Mouse (Mus musculus) limb, embryonic 15.5 days (tissue): ENCODE measurements around the gene Rabl6. TPM values are rescaled to one million over a fixed set of nuclear protein-coding genes. Genes with fewer than 3 reads are reported as not detected.

Source experiments
- ATAC-seq: fragments of 200-750 bp; cut with Nextera tagmentation; 2 replicates; pipeline ENCODE4 v1.8.0; 2017; ENCODE audit warnings: low read depth, moderate TSS enrichment; ENCODE audit not compliant: insufficient number of reproducible peaks, low FRiP score, low TSS enrichment
- H3K27ac ChIP-seq: fragments of 300-500 bp; sonication (generic); 2 replicates; pipeline ENCODE4 v1.5.1; 2015; ENCODE audit warnings: moderate library complexity, mild to moderate bottlenecking, inconsistent platforms
- H3K27me3 ChIP-seq: fragments of 300-500 bp; sonication (generic); 2 replicates; pipeline ENCODE4 v1.6.1; 2015; ENCODE audit warnings: inconsistent platforms
- H3K36me3 ChIP-seq: fragments of 300-500 bp; sonication (generic); 2 replicates; pipeline ENCODE4 v1.6.1; 2015; ENCODE audit warnings: inconsistent platforms
- H3K4me1 ChIP-seq: fragments of 300-500 bp; sonication (generic); 2 replicates; pipeline ENCODE4 v1.6.1; 2015; ENCODE audit warnings: inconsistent platforms
- H3K4me2 ChIP-seq: fragments of 300-500 bp; sonication (generic); 2 replicates; pipeline ENCODE4 v1.6.1; 2015; ENCODE audit warnings: mild to moderate bottlenecking, inconsistent platforms
- H3K4me3 ChIP-seq: fragments of 300-500 bp; sonication (generic); 2 replicates; pipeline ENCODE4 v1.5.1; 2015; ENCODE audit warnings: mild to moderate bottlenecking, inconsistent platforms
- H3K9ac ChIP-seq: fragments of 300-500 bp; sonication (generic); 2 replicates; pipeline ENCODE4 v1.6.1; 2015; ENCODE audit warnings: inconsistent platforms
- H3K9me3 ChIP-seq: fragments of 300-500 bp; sonication (generic); 2 replicates; pipeline ENCODE4 v1.6.1; 2016; ENCODE audit warnings: inconsistent platforms
- WGBS: fragments of 180-500 bp; shearing (Covaris S2); methylation state at CpG from one replicate; pipeline ENCODE4 v1.1.7; 2015; 5-methylcytosine and 5-hydroxymethylcytosine counted together
- polyA plus RNA-seq: library from polyadenylated mRNA; unstranded; fragments of >200 nt; fragmentation: Nextera tagmentation; extraction: Ambion mirVana; gene quantifications from 2 replicates; pipeline ENCODE4 v1.2.1, GENCODE M21; 2015

Rabl6 gene
- polyA plus RNA-seq, 1 experiment from 2014 or later = 73.6 TPM

GRCm38 (mm10) chr2:25579737-25580460, 28.4 kb downstream of the Rabl6 start:
- H3K27me3 ChIP-seq = peaks cover 52% of the 10 kb centered on the region
- peaks cover 81% of the 10 kb centered on the region for H3K4me1 ChIP-seq
- WGBS = 7% methylated on average over 27 of the region's 27 CpGs
- H3K27ac ChIP-seq = no peak overlapping the region
- peaks cover 21% of the 10 kb centered on the region for H3K36me3 ChIP-seq
- H3K4me3 ChIP-seq = peak overlapping the region; percentile 28
- H3K9me3 ChIP-seq = no peaks in the 10 kb centered on the region
- no peak overlapping the region for H3K9ac ChIP-seq
- peak overlapping the region; percentile 48 for H3K4me2 ChIP-seq
- no peak for ATAC-seq

GRCm38 (mm10) chr2:25578796-25579736, 29.3 kb downstream of the Rabl6 start:
- H3K4me3 ChIP-seq = peak overlapping the region; percentile 28
- H3K9me3 ChIP-seq = no peaks in the 10 kb centered on the region
- peaks cover 13% of the 10 kb centered on the region for H3K36me3 ChIP-seq
- peaks cover 83% of the 10 kb centered on the region for H3K4me1 ChIP-seq
- 5% methylated on average over 77 of the region's 77 CpGs for WGBS
- no peak for ATAC-seq
- H3K27me3 ChIP-seq = peaks cover 52% of the 10 kb centered on the region
- H3K4me2 ChIP-seq = peak overlapping the region; percentile 48
- H3K9ac ChIP-seq = no peak overlapping the region
- no peak overlapping the region for H3K27ac ChIP-seq

DNA sequence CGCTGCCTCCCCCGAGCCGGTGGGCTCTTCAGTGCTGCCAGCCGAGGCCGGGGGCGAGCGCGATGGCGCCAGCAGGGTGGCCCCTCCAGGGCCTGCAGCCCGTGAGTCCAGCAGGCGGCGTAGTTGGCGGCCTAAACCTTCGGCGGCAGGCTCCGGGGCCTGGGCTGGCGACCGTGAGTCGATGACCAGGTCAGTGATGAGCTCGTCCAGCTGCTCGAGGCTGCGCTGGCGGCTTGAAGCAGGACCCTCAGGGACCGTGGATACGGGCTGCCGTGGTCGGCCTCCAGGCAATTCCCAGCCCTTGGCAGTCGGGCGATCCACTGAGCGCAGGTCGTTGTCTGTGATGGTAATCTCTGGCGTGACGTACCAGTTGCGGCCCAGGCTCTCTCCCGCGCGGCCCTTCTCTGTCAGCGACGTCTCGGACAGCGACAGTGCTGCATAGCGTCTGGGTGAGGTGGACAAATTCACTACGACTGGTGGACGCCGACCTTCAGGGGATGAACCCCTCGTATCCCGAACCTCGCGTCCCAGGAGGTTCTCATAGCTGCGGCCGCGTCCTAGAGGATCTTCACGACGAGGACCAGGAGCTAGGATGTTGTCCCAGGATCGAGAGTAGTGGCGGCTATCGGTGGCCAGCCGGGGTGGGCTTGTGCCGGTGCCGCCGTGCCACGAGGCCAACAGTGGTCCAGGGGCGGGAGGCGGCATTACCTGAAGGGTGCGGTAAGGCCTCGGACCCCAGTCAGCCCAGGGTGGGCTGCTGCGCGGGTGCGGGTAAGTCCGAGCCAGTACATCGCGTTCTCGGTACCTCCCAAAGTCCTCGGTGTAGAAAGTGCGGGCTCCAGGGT, 30.1 kb downstream of the Rabl6 start:
- Histone ChIP-seq H3K36me3 (peaks cover 5% of the 10 kb centered on the region), H3K9ac (no peak overlapping the region), H3K27me3 (peaks cover 52% of the 10 kb centered on the region), H3K27ac (no peak overlapping the region), H3K4me1 (peaks cover 87% of the 10 kb centered on the region), H3K9me3 (no peaks in the 10 kb centered on the region), H3K4me3 (peak overlapping the region; percentile 28), H3K4me2 (peak overlapping the region; percentile 48)
- 6% methylated on average over 75 of the region's 75 CpGs for whole genome bisulfite sequencing
- ATAC-seq = no peak

- 15% methylated on average over 92 of the region's 92 CpGs for WGBS
- ATAC-seq = no peak
- H3K9ac ChIP-seq = no peak overlapping the region
- H3K27ac ChIP-seq = no peak overlapping the region
- H3K36me3 ChIP-seq = 0 out of 2 replicates have a peak, but pooled peaks cover 5% of the 10 kb centered on the region
- H3K4me1 ChIP-seq = peaks cover 82% of the 10 kb centered on the region
- H3K4me2 ChIP-seq = peak overlapping the region; percentile 48
- peaks cover 52% of the 10 kb centered on the region for H3K27me3 ChIP-seq
- H3K4me3 ChIP-seq = peak overlapping the region; percentile 28
- no peaks in the 10 kb centered on the region for H3K9me3 ChIP-seq
These were observed 31.1 kb downstream of the Rabl6 start for GRCm38 (mm10) chr2:25576965-25577891.

DNA sequence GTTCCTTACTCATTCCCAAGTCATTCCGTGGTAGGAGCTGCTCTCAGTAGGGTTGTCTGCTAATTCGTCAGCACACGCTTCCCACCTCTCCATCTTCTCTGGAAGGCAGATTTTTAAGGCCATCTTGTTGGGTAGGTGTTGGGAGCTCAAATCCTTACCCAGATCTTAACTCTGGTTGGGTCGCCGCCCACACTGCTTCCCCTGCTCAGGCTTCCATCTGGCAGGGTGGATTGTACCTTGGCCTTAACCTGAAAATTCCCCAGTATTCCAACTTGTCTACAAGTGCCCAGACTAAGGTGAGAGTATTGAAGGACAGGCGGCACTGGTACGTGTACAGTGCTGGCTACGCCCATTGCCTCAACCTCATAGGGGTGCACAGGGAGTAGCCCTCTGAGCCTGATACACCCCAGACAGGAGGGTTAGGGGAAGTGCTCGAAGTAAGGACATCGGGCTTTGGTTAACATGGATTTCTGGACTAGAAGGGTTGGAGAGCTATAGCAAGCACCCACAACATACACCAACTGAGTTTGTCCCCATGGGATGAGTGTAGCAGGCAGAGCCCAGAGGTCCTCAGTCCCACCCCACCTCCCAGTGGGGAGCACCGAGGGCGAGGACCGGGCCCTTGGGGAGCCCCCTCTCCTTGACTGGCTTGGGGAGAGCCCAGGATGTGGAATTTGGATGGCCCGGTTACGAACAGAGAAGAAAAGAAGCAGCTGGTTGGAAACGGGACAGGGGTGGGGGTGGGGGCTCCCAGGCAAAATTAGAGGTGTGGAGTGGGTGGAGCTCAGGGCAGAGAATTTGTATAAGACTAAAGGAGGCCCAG, 32.1 kb downstream of the Rabl6 start:
- Histone ChIP-seq H3K27ac (no peak overlapping the region), H3K4me2 (peak overlapping the region; percentile 91; the same call in 1 of the 2 replicates), H3K27me3 (peaks cover 52% of the 10 kb centered on the region), H3K9ac (no peak overlapping the region), H3K4me1 (peaks cover 73% of the 10 kb centered on the region), H3K9me3 (no peaks in the 10 kb centered on the region), H3K36me3 (peaks cover 12% of the 10 kb centered on the region), H3K4me3 (peak overlapping the region; percentile 60)
- ATAC-seq = no peak
- WGBS = 72% methylated on average over 16 of the region's 16 CpGs

DNA sequence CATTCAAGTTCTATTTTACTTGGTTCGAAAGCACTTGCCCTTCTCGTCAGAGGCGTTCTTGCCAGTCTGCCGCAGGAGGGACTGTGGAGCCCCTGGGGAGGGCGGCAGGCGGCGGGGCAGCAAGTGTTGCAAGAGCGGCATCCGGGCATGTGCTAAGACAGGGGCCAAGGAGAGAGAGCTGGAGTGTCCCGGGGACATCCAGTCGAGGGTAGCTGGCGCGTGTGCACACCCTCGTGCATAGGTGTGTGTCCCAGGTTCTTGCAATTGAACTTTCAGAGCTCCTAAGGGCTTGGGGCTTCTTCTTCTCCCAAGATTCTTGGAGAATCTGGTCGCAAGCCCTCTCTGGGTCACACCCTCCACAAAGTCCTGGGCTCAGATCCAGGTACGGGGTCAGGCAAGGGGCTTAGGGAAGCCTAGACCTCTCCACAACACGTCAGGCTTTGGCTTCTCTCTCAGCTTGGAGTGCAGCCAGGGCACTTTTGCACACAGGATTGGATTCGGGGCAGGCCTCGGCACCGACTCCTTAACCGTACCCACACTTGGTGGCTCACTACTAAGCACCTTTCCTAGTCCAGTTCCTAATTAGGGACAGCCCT, 32.8 kb downstream of the Rabl6 start:
- Histone ChIP-seq H3K9ac (peak overlapping the region; percentile 51), H3K9me3 (no peaks in the 10 kb centered on the region), H3K27ac (peak overlapping the region; percentile 95), H3K4me3 (peak overlapping the region; percentile 60), H3K4me2 (peak overlapping the region; percentile 91), H3K36me3 (peaks cover 17% of the 10 kb centered on the region), H3K4me1 (peaks cover 66% of the 10 kb centered on the region), H3K27me3 (peaks cover 45% of the 10 kb centered on the region)
- ATAC-seq = no peak
- 11% methylated on average over 21 of the region's 21 CpGs for WGBS

- Histone ChIP-seq H3K27ac (peak within 1 kb of the TSS; percentile 95), H3K4me1 (peaks cover 59% of the 10 kb centered on the region), H3K9ac (peak within 1 kb of the TSS; percentile 51), H3K27me3 (peaks cover 38% of the 10 kb centered on the region), H3K4me2 (peak within 1 kb of the TSS; percentile 91), H3K36me3 (peaks cover 20% of the 10 kb centered on the region), H3K9me3 (no peaks in the 10 kb centered on the region), H3K4me3 (peak within 1 kb of the TSS; percentile 60)
- under 1% methylated on average over 41 of the region's 45 CpGs for WGBS
- ATAC-seq = peak; percentile 97
These were observed 33.5 kb downstream of the Rabl6 start, which contains the start of the genes Mamdc4 and Phpt1 for GRCm38 (mm10) chr2:25574579-25575431. Gene Mamdc4 (minus strand): TSS chr2:25574845. Gene Phpt1 (minus strand): TSS chr2:25575224.

DNA sequence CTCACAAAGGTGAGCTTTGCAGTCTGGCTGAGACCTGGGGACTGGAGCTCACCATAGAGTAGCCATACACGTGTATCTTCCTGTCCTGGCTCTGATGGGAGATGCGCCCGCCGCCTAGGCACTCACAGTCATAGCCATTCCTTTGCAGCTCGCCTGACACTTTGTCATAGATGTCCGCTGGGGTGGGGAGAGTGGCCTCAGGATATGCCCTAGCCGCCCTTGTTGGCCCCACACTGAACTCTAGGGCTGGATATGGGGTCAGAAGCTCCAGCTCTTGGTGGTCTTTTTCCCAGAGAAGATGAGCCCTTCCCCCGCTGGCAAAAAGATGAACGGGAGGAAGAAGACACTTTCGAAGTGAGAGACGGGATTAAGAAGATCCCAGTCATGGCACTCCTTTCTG, 34.2 kb downstream of the Rabl6 start:
- H3K4me2 ChIP-seq = peak overlapping the region; percentile 91
- peak overlapping the region; percentile 95 for H3K27ac ChIP-seq
- WGBS = 15% methylated on average over 11 of the region's 11 CpGs
- H3K4me1 ChIP-seq = peaks cover 52% of the 10 kb centered on the region
- H3K9me3 ChIP-seq = no peaks in the 10 kb centered on the region
- H3K9ac ChIP-seq = peak overlapping the region; percentile 51
- peaks cover 27% of the 10 kb centered on the region for H3K36me3 ChIP-seq
- H3K4me3 ChIP-seq = peak overlapping the region; percentile 60
- no peak for ATAC-seq
- H3K27me3 ChIP-seq = peaks cover 31% of the 10 kb centered on the region

GRCm38 (mm10) chr2:25573068-25573467, 35.3 kb downstream of the Rabl6 start:
- H3K36me3 ChIP-seq = peaks cover 38% of the 10 kb centered on the region
- no peak overlapping the region for H3K4me3 ChIP-seq
- H3K4me1 ChIP-seq = peaks cover 42% of the 10 kb centered on the region
- no peak for ATAC-seq
- no peak overlapping the region for H3K27ac ChIP-seq
- 92% methylated on average over 2 of the region's 2 CpGs for WGBS
- H3K27me3 ChIP-seq = peaks cover 20% of the 10 kb centered on the region
- H3K9me3 ChIP-seq = no peaks in the 10 kb centered on the region
- H3K9ac ChIP-seq = no peak overlapping the region
- H3K4me2 ChIP-seq = no peak overlapping the region; the same call in 1 of the 2 replicates
